Mouse (Mus musculus) activated CD4-positive, CD25-positive, alpha-beta regulatory T cell, adult 9 weeks (primary cell): ENCODE results near the gene Fam240a. TPM values are rescaled to one million over a fixed set of nuclear protein-coding genes. Genes with fewer than 3 reads are reported as not detected.

Source experiments
- polyA plus RNA-seq: library from polyadenylated mRNA; unstranded; fragments of 100-300 nt; shearing (Covaris generic); gene quantifications from one replicate; pipeline ENCODE4 v1.2.1, GENCODE M21; 2017

Fam240a gene
- polyA plus RNA-seq, result not detected

DNA sequence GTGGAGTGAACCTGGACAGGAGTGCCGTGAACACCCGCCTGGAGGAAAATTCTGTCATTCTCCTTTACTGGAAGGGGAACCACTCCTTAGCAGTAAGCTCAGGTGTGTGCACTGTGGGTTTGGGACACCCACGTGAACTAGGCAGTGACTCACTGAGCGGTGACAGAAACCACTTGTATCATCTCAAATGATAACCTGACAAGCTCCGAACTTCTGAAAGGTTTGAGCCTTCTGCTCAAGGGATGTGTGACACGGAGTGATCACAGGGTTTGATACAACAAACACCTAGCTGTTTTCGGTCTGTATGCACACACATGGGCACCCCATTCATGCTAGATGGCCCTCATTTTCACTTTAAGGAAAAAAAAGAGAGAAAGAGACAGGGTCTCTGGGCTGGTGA, at the start of gene Fam240a:
Gene Fam240a, minus strand, starts transcription at position 76 of the 400 bp plus-strand sequence.

DNA sequence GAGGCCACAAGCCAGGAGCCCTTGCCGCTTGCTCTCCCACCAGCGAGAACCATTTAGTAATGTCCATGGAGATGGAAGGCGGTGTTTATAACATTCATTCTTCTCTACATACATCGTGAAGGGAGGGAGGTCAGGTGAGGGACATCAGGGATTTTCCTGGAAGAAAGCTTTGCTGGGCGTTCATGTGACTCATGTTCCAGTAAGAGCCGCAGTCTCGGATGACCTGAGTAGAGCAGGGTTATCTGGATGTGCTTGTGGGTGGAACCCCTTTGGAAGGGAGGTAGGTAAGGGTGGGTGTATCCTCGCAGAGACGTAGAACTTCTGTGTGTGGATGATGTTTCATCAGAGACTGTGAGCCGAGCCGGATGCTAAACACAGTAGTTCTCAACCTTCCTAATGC, 34.7 kb upstream of the Fam240a start, which contains the start of gene Lrrc2:
Gene Lrrc2, plus strand, starts transcription at position 149 of the 400 bp plus-strand sequence.

DNA sequence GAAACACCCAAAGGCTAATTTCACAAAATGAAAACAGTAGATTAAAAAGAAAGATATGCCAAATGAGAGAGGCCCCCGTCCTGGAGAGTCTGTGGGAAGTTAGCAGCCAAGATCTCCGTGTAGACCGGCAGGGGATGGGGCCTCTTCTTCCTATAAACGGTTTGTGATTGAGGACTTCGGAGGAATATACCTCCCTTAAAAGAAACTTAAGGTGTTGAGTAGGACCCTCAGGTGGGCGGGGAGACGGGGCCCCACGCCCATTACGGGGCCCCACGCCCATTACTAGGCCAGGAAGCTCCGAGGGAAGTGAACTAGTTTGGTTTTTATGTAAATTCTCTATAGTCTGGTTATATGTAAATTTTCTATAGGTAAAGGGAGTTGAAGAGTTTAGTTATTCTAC, 29.3 kb upstream of the Fam240a start, which contains the start of gene Tdgf1:
Gene Tdgf1, minus strand, starts transcription at position 233 of the 400 bp plus-strand sequence.

DNA sequence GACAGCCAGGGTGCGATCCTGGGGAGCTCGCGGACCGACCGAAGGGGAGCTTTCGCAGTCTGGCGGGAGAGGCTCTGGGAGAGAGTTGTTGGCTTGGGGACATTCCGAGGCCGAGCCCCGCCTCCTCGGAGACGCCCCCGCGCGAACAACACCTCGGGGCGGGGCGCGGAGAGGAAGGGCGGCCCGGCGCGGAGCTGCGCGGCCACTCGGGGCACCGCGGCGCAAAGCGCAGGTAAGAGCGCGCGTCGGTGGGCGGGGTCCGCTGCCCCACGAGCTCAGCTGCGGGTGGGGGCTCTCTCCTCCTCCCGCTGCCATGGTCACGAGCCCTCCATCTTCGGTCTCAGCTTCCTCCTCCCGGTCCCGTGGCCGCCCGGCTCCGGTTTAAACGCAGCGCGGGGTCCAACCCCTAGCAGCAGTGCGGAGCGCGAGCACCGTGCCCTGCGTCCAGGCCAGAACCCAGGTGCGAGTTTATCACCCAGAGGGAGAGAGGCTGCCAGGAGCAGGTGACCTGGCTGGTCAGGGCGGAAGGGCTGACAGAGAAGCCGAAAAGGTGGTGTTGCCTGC, 36.6 kb downstream of the Fam240a start, which contains the start of gene Tmie:
Gene Tmie, minus strand, starts transcription at position 116 of the 564 bp plus-strand sequence.

DNA sequence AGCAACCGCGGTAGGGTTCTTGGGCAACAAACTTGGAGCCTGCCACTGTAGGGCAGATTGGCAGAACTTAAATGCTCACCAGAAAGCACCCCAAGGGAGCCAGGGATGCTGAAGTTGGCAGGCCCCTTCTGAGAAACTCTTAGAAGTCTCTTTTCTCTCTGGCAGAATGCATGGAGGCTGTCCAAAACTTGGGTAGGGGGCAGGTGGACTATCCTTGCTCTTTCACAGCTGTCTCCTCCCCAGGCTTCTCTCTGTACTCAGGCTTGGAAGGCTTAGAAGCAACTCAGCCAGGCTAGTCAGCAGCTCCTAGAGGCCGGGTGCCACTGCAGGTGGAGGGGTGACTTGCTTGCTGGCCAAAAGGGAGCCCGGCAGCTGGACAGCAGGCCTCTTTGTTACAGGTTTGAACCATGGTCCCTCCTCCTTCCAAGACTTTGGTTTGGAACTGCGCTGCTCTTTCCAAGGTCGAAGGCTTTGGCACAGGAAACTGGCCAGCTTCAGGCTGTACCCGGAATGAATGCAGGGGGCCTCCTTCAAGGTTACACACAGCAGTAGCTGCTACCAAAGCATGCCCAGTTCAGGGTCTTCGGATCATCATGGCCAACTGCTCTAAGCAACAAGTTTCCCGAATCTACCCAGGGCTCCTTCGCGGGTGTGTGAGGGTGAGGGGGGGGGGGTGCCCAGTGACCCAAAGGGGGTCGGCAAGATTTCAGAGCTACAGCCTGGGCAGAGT, 37.3 kb downstream of the Fam240a start, which contains the start of gene Als2cl:
Gene Als2cl, plus strand, starts transcription at position 680 of the 730 bp plus-strand sequence.

Other genes starting within 250 kb of the Fam240a start
- gene Myl3, start 175.0 kb downstream of the Fam240a start, polyA plus RNA-seq, result not detected
- gene Pth1r, start 169.7 kb downstream of the Fam240a start, polyA plus RNA-seq, result not detected
- not detected for gene Prss42, start 118.7 kb downstream of the Fam240a start, polyA plus RNA-seq
- not detected for gene Prss44, start 102.9 kb downstream of the Fam240a start, polyA plus RNA-seq
- gene Prss43, start 90.2 kb downstream of the Fam240a start, polyA plus RNA-seq, result not detected
- not detected for gene Prss45, start 82.3 kb downstream of the Fam240a start, polyA plus RNA-seq
- not detected for gene Prss46, start 72.4 kb downstream of the Fam240a start, polyA plus RNA-seq
- gene Prss50, start 58.9 kb downstream of the Fam240a start, polyA plus RNA-seq, result 0.32 TPM
- 39.7 TPM for gene Als2cl, start 37.0 kb downstream of the Fam240a start, polyA plus RNA-seq
- 2.4 TPM for gene Tmie, start 36.7 kb downstream of the Fam240a start, polyA plus RNA-seq
- gene Tdgf1, start 29.3 kb upstream of the Fam240a start, polyA plus RNA-seq, result 2.8 TPM
- gene Lrrc2, start 34.7 kb upstream of the Fam240a start, polyA plus RNA-seq, result 0.15 TPM
- not detected for gene Rtp3, start 73.7 kb upstream of the Fam240a start, polyA plus RNA-seq
- not detected for gene Ltf, start 102.4 kb upstream of the Fam240a start, polyA plus RNA-seq
- gene Ccrl2, start 140.7 kb upstream of the Fam240a start, polyA plus RNA-seq, result 20.9 TPM
- gene Lrrfip2, start 200.7 kb upstream of the Fam240a start, polyA plus RNA-seq, result 8.3 TPM